Mouse (Mus musculus) kidney, postnatal 4 days (tissue): Measurements from ENCODE around the gene Tdpoz3.
"Not testable (repeated sequence)": the region's sequence is repeated elsewhere in the genome, so short reads cannot be mapped to it uniquely, and the experiment has no call there.

Experiments
- DNase-seq, 2 experiments: peaks; one replicate each; pipeline ENCODE4 v3.0.0; 2021; ENCODE audit warnings: mixed read lengths in 2 of 2

Tdpoz3 gene

GRCm38 (mm10) chr3:93825720-93826119, at the start of gene Tdpoz3:
Gene Tdpoz3 (plus strand): TSS chr3:93826020.
- not testable (repeated sequence) for DNase-seq

GRCm38 (mm10) chr3:93796098-93796497, 29.7 kb upstream of the Tdpoz3 start, which contains the start of gene Tdpoz4:
Gene Tdpoz4 (plus strand): TSS chr3:93796398.
- not testable (repeated sequence) for DNase-seq

- DNase-seq, result not testable (repeated sequence)
Observed at GRCm38 (mm10) chr3:93813341-93813740, 12.5 kb upstream of the Tdpoz3 start.

- DNase-seq, result not testable (repeated sequence)
Observed at GRCm38 (mm10) chr3:93858957-93859356, 33.1 kb downstream of the Tdpoz3 start.

GRCm38 (mm10) chr3:93870635-93871034, 44.8 kb downstream of the Tdpoz3 start:
- DNase-seq, result not testable (repeated sequence)
